Mouse (Mus musculus): ENCODE data around the gene Slc15a3.

DNA sequence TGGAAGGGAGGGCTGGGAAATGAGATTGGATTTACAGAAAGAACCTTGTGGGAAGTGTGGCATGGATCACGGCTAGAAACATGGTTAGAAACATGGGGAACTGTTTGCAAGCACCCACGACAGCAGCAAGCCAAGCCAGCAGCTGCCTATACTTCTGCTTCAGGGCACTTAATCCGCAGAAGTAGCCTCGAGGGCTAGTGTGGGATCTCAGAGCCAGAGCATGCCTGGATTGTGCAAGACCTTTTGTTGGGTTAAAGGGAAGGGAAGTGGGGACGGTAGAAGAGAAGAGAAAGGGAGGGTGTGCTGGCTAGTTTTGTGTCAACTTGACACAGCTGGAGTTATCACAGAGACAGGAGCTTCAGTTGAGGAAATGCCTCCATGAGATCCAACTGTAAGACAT is 35.8 kb upstream of the Slc15a3 start:
- TF ChIP-seq CTCF (IDR thresholded peaks at IDR 0.05; ENCODE audit: low read depth) (no peak), EP300 (IDR thresholded peaks at IDR 0.05; ENCODE audit: low read depth) (no peak)
